In the genomic region with DNA sequence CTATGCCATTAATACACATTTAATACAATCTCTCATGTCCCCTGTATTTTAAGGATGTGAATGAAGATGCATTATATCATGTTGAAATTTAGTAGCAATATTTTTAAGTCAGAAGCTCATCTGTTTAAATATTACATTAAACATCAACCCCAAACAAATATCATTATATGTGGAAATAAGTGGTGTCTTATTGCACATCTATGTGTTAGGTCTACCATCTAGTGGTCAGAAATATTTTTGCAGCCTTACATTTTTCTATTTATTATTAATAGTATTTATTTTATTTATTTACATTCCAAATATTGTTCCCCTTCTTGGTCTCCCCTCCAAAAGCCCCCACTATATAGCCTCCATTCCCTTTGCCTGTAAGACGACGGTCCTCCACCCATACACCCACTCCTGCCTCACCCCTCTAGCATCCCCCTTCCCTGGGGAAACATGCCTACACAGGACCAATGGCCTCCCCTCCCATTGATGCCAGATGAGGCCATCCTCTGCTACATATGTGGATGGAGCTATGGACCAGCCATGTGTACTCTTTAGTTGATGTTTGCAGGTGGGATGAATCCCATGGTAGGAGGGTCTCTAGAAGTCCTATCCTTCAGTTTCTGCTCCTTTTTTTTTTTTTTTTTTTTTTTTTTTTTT, we compare ENCODE assay signal across 10 mouse cellular contexts. TPM values are rescaled to one million over a fixed set of nuclear protein-coding genes. Genes with fewer than 3 reads are reported as not detected.
DNase-seq lines count a peak whose midpoint lies in the region; ATAC-seq and TF ChIP-seq lines count a peak whose summit lies in the region.
"Had no signal": no experiment of that assay in that cellular context is flagged by ENCODE, and none has a peak within 500 bp of the region (broad histone marks: within the 10 kb centered on the region; RNA-seq: fewer than 3 reads in every experiment).

No protein-coding gene starts in this region.

- no peak overlapping the region for H3K9ac ChIP-seq in hindbrain, embryonic 13.5 days
- H3K9ac ChIP-seq in neural tube, embryonic 12.5 days = no peak overlapping the region
- H3K9ac ChIP-seq: embryonic facial prominence, embryonic 12.5 days; heart, embryonic 13.5 days had no signal

- whole genome bisulfite sequencing in hindbrain, embryonic 13.5 days = 39% methylated on average over 2 of the region's 2 CpGs
- 23% methylated on average over 2 of the region's 2 CpGs for WGBS in neural tube, embryonic 12.5 days

- H3K4me2 ChIP-seq in hindbrain, embryonic 13.5 days = no peak overlapping the region
- no peak overlapping the region for H3K4me2 ChIP-seq in neural tube, embryonic 12.5 days (replicated peaks)
- H3K4me2 ChIP-seq: embryonic facial prominence, embryonic 12.5 days; heart, embryonic 13.5 days had no signal

- CTCF ChIA-PET in Patski (lab: Charles Lee) = no interaction called here

- H3K27me3 ChIP-seq in Patski = peaks cover 17% of the 10 kb centered on the region
- no peaks in the 10 kb centered on the region for H3K27me3 ChIP-seq in hindbrain, embryonic 13.5 days
- no peaks in the 10 kb centered on the region for H3K27me3 ChIP-seq in neural tube, embryonic 12.5 days (replicated peaks)
- H3K27me3 ChIP-seq: embryonic facial prominence, embryonic 12.5 days; heart, embryonic 13.5 days had no signal

- DNase-seq in layer of hippocampus, adult 2 months (ENCODE audit: low spot score in 2 of 2) = no peak
- DNase-seq in layer of hippocampus, postnatal 10 days (ENCODE audit: low spot score in 2 of 2) = no peak
- DNase-seq in Patski (ENCODE audit: low read depth, low spot score) = no peak
- no peak for DNase-seq in cerebellum, adult 9-10 months
- no peak for DNase-seq in lung, postnatal 14 days

- H3K4me1 ChIP-seq in hindbrain, embryonic 13.5 days (replicated peaks) = no peaks in the 10 kb centered on the region
- H3K4me1 ChIP-seq in neural tube, embryonic 12.5 days = no peaks in the 10 kb centered on the region
- H3K4me1 ChIP-seq: embryonic facial prominence, embryonic 12.5 days; heart, embryonic 13.5 days had no signal

- H3K27ac ChIP-seq in layer of hippocampus, adult 2 months = no peak overlapping the region
- no peak overlapping the region for H3K27ac ChIP-seq in hindbrain, embryonic 13.5 days
- no peak overlapping the region for H3K27ac ChIP-seq in neural tube, embryonic 12.5 days
- H3K27ac ChIP-seq: embryonic facial prominence, embryonic 12.5 days; heart, embryonic 13.5 days had no signal

- H3K4me3 ChIP-seq in layer of hippocampus, adult 2 months = no peak overlapping the region
- no peak overlapping the region for H3K4me3 ChIP-seq in hindbrain, embryonic 13.5 days
- H3K4me3 ChIP-seq in neural tube, embryonic 12.5 days = no peak overlapping the region
- H3K4me3 ChIP-seq: embryonic facial prominence, embryonic 12.5 days; heart, embryonic 13.5 days had no signal

- no peak for ATAC-seq in Patski
- ATAC-seq in hindbrain, embryonic 13.5 days (ENCODE audit: low FRiP score) = peak; percentile 81
- ATAC-seq in neural tube, embryonic 12.5 days (ENCODE audit: low FRiP score, low read depth) = 0 out of 2 replicates have a peak, but pooled peaks have one; percentile 48
- ATAC-seq in frontal cortex, adult (ENCODE audit: low TSS enrichment) = no peak

- no peaks in the 10 kb centered on the region for H3K36me3 ChIP-seq in hindbrain, embryonic 13.5 days
- no peaks in the 10 kb centered on the region for H3K36me3 ChIP-seq in neural tube, embryonic 12.5 days
- H3K36me3 ChIP-seq: embryonic facial prominence, embryonic 12.5 days; heart, embryonic 13.5 days had no signal

- POLR2A ChIA-PET in Patski (lab: Charles Lee) = no interaction called here

- in situ Hi-C loops in Patski (cut with MboI; ENCODE audit: low pct_unique_long_range_greater_than_20kb) = loop anchor here (25.0 kb wide), 2 partner anchors 1708 to 1808 kb away; no protein-coding TSS in a partner anchor

- no peaks in the 10 kb centered on the region for H3K9me3 ChIP-seq in hindbrain, embryonic 13.5 days
- no peaks in the 10 kb centered on the region for H3K9me3 ChIP-seq in neural tube, embryonic 12.5 days
- H3K9me3 ChIP-seq: embryonic facial prominence, embryonic 12.5 days; heart, embryonic 13.5 days had no signal

- peak; percentile 81 for TF ChIP-seq CTCF in layer of hippocampus, adult 2 months (conservative IDR thresholded peaks at IDR 0.05)
- TF ChIP-seq CTCF in Patski (IDR thresholded peaks at IDR 0.05) = peak; percentile 39

RNA-seq across cellular contexts. Expression of a gene that starts 45.3 kb away (rescaled TPM):
- total RNA-seq in layer of hippocampus, adult 2 months (2021) = 10 to 100 TPM in 1 of 2 experiments, 1 to 10 TPM in 1; 9.5 to 12.5 TPM
- 10 to 100 TPM; 54.2 to 57.9 TPM for total RNA-seq in layer of hippocampus, postnatal 10 days (2021)
- polyA plus RNA-seq in Patski (2021) = not detected
- polyA plus RNA-seq in hindbrain, embryonic 13.5 days (2015; fragmentation: Nextera tagmentation; extraction: Ambion mirVana) = 3.5 and 3.9 TPM in 2 replicates
- polyA plus RNA-seq in neural tube, embryonic 12.5 days (2016; fragmentation: Nextera tagmentation; extraction: Ambion mirVana) = 0.54 and 0.71 TPM in 2 replicates

Comparison
In these comparisons a context has a peak if more than half of its experiments do, and no peak if none do; other contexts are left out.
1. ATAC-seq: peak in hindbrain, embryonic 13.5 days (single experiment) and neural tube, embryonic 12.5 days (single experiment); none in Patski (single experiment) and frontal cortex, adult (single experiment).